Mouse (Mus musculus) midbrain, embryonic 16.5 days (tissue): ENCODE data around the gene Olfr1369-ps1. TPM values are rescaled to one million over a fixed set of nuclear protein-coding genes. Genes with fewer than 3 reads are reported as not detected.
"Not testable (repeated sequence)": the region's sequence is repeated elsewhere in the genome, so short reads cannot be mapped to it uniquely, and the experiment has no call there.

Experiments used
- ATAC-seq: fragments of 200-750 bp; cut with Nextera tagmentation; 2 replicates; pipeline ENCODE4 v1.8.0; 2017; ENCODE audit warnings: moderate TSS enrichment
- H3K27ac ChIP-seq: fragments of 300-500 bp; sonication (generic); 2 replicates; pipeline ENCODE4 v1.5.1; 2014; ENCODE audit warnings: mild to moderate bottlenecking, low read length, mixed read lengths
- H3K27me3 ChIP-seq: fragments of 300-500 bp; sonication (generic); 2 replicates; pipeline ENCODE4 v1.6.1; 2014; ENCODE audit warnings: low read depth, low read length, mixed read lengths; ENCODE audit not compliant: control insufficient read depth, insufficient read depth
- H3K36me3 ChIP-seq: fragments of 300-500 bp; sonication (generic); 2 replicates; pipeline ENCODE4 v1.6.1; 2014; ENCODE audit warnings: mild to moderate bottlenecking, low read length, moderate library complexity, mixed read lengths; ENCODE audit not compliant: control insufficient read depth, insufficient read depth
- H3K4me1 ChIP-seq: fragments of 300-500 bp; sonication (generic); 2 replicates; pipeline ENCODE4 v1.6.1; 2014; ENCODE audit warnings: mild to moderate bottlenecking, low read length, mixed read lengths; ENCODE audit not compliant: control insufficient read depth, insufficient read depth
- H3K4me2 ChIP-seq: fragments of 300-500 bp; sonication (generic); 2 replicates; pipeline ENCODE4 v1.6.1; 2014; ENCODE audit warnings: mild to moderate bottlenecking, low read length, mixed read lengths
- H3K4me3 ChIP-seq: fragments of 300-500 bp; sonication (generic); 2 replicates; pipeline ENCODE4 v1.5.1; 2014; ENCODE audit warnings: low read depth, mild to moderate bottlenecking, low read length, moderate library complexity, mixed read lengths
- H3K9ac ChIP-seq: fragments of 300-500 bp; sonication (generic); 2 replicates; pipeline ENCODE4 v1.6.1; 2014; ENCODE audit warnings: low read depth, low read length, mixed read lengths
- H3K9me3 ChIP-seq: fragments of 300-500 bp; sonication (generic); replicated peaks from 2 replicates; pipeline ENCODE4 v1.6.1; 2014; ENCODE audit warnings: mild to moderate bottlenecking, low read length, mixed read lengths; ENCODE audit not compliant: control insufficient read depth, poor library complexity, severe bottlenecking
- WGBS: fragments of 180-500 bp; shearing (Covaris S2); extraction: QIAGEN DNeasy Blood & Tissue Kit; methylation state at CpG from one replicate; pipeline ENCODE4 v1.1.7; 2014; 5-methylcytosine and 5-hydroxymethylcytosine counted together
- polyA plus RNA-seq: library from polyadenylated mRNA; unstranded; fragments of >200 nt; fragmentation: Nextera tagmentation; extraction: Ambion mirVana; gene quantifications from 2 replicates; pipeline ENCODE4 v1.2.1, GENCODE M21; 2015

The Olfr1369-ps1 gene
- 0.05 TPM in 1 of 2 replicates, not detected in the other for polyA plus RNA-seq

DNA sequence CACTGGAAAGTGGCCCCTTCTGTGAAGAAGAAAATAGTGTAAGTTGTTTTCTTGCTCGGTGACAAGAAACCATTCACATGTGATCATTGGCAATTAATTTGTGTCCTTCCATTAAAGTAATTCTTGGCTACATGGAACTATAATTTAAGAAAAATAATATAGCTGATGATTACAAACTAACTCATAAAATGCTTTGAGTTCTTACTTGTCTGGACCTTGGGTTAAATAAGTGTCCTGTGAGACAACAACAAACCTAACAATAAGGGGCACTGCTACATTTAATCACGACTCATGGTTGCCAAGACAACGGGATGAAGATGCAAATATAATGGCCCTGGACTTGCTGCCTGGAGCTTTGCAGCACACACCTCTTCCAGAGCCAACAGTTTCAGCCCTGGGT, at the start of gene Olfr1369-ps1:
Gene Olfr1369-ps1 (plus strand): TSS at position 301 of the 400 bp plus-strand sequence.
- not testable (repeated sequence) for H3K9me3 ChIP-seq, H3K4me1 ChIP-seq, H3K4me2 ChIP-seq, H3K27ac ChIP-seq, ATAC-seq, H3K4me3 ChIP-seq, H3K9ac ChIP-seq, H3K36me3 ChIP-seq, H3K27me3 ChIP-seq
- WGBS = 64% methylated on average over 3 of the region's 3 CpGs

DNA sequence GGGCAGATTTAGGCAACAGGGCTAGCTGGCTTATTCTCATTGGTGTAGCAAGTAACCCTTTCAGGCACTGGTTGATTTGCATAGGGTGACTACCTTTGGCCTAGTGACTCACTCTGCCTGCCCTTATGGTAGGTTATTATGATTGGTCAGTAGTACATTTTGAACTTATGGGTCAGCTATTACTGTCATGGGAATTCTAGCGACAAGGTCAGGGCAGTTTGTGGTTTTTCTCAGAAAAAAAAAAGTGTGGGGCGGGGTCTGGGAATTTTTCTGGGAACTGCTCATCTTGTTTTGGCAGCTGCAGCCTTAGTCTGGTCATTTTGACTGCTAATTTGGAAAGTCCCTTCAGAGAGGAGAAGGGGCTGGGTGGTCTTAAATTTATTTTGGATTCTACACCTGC, 45.3 kb upstream of the Olfr1369-ps1 start:
- H3K36me3 ChIP-seq = no peaks in the 10 kb centered on the region
- ATAC-seq = no peak
- no peak overlapping the region for H3K9ac ChIP-seq
- no peak overlapping the region for H3K27ac ChIP-seq
- H3K27me3 ChIP-seq = no peaks in the 10 kb centered on the region
- no peaks in the 10 kb centered on the region for H3K4me1 ChIP-seq
- H3K4me3 ChIP-seq = no peak overlapping the region
- H3K9me3 ChIP-seq = no peaks in the 10 kb centered on the region
- H3K4me2 ChIP-seq = no peak overlapping the region
- 84% methylated on average over 2 of the region's 2 CpGs for WGBS

DNA sequence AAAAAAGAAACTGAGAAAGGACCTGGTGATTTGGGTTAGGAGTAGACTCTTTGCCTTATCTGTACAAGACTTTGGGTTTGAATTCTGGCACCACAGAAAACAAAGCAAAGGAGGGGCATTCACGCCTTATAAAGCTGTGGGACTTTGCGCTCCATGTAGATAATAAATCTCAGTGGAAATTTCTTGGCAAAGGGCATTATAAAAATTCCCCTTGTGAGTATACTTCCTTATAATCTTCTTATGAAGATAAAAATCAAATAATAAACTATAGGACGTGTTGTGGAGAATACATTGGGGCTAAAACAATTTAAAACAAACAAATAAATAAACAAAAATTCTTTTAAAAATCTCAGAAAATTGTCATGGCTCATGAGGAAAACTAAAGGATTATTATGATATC, 36.4 kb upstream of the Olfr1369-ps1 start, which contains the start of gene Olfr1370:
Gene Olfr1370 (minus strand): TSS at position 101 of the 400 bp plus-strand sequence.
- no peak within 1 kb of the TSS for H3K27ac ChIP-seq
- no peaks in the 10 kb centered on the region for H3K27me3 ChIP-seq
- ATAC-seq = no peak
- H3K9me3 ChIP-seq = no peaks in the 10 kb centered on the region
- no peaks in the 10 kb centered on the region for H3K4me1 ChIP-seq
- WGBS = 85% methylated on average over 3 of the region's 3 CpGs
- H3K4me3 ChIP-seq = no peak within 1 kb of the TSS
- H3K36me3 ChIP-seq = no peaks in the 10 kb centered on the region
- H3K4me2 ChIP-seq = no peak within 1 kb of the TSS
- no peak within 1 kb of the TSS for H3K9ac ChIP-seq

DNA sequence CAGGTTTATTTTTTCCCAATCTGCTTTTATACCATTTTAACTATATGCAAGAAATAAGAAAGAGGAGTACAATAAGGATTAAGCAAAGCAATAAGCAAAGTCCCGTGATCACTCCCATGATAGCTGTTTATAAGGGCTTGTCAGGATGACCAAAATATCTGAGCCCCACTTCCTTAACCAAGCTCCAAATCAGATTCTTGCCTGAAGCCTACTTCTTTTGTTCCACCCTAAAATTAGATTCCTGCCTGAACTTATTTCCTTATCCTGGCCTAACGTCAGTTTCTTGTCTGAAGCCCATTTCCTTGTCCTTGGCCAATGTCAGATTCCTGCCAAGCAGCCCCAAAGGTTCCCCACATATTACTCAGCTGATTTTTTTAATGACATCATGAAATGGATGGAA, 28.6 kb upstream of the Olfr1369-ps1 start:
- WGBS = 80% methylated on average over 2 of the region's 2 CpGs
- Histone ChIP-seq H3K9ac (no peak overlapping the region), H3K9me3 (no peaks in the 10 kb centered on the region), H3K27me3 (no peaks in the 10 kb centered on the region), H3K4me3 (no peak overlapping the region), H3K36me3 (no peaks in the 10 kb centered on the region), H3K27ac (no peak overlapping the region), H3K4me1 (no peaks in the 10 kb centered on the region), H3K4me2 (no peak overlapping the region)
- ATAC-seq = no peak

DNA sequence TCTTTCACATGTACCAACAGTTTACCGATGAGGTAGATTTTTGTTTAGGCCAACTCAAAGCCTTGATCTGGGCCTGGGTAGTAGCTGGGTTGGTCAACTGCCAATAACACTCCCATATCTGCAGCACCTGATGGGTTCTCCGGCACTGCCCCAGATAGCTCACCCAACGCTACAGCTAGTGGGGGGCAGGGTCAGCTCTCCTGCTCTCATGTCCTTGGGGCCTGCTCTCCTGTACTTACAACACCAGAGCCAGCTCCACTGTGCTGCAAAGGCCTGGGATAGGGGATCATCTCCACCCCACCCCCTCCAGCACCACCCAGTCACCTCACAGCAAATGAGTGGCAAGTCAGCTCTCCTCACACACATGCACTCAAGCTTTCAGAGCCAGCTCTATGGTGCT, 1.5 kb upstream of the Olfr1369-ps1 start:
- no peak for ATAC-seq

GRCm38 (mm10) chr13:21110441-21110840, 842 bp upstream of the Olfr1369-ps1 start:
- H3K36me3 ChIP-seq = no peaks in the 10 kb centered on the region
- no peaks in the 10 kb centered on the region for H3K4me1 ChIP-seq
- no peak overlapping the region for H3K4me2 ChIP-seq
- no peak for ATAC-seq
- 97% methylated on average over 6 of the region's 6 CpGs for WGBS
- H3K9ac ChIP-seq = no peak overlapping the region
- H3K27me3 ChIP-seq = no peaks in the 10 kb centered on the region
- H3K4me3 ChIP-seq = no peak overlapping the region
- no peak overlapping the region for H3K27ac ChIP-seq
- no peaks in the 10 kb centered on the region for H3K9me3 ChIP-seq

More for the DNA sequence above, 1.5 kb upstream of the Olfr1369-ps1 start:
- no peak overlapping the region for H3K4me3 ChIP-seq
- H3K36me3 ChIP-seq = no peaks in the 10 kb centered on the region
- no peak overlapping the region for H3K4me2 ChIP-seq
- H3K9ac ChIP-seq = no peak overlapping the region
- 97% methylated on average over 3 of the region's 3 CpGs for WGBS
- H3K9me3 ChIP-seq = no peaks in the 10 kb centered on the region
- H3K27me3 ChIP-seq = no peaks in the 10 kb centered on the region
- no peak overlapping the region for H3K27ac ChIP-seq
- no peaks in the 10 kb centered on the region for H3K4me1 ChIP-seq

- Histone ChIP-seq H3K27me3 (no peaks in the 10 kb centered on the region), H3K4me2 (no peak overlapping the region), H3K36me3 (no peaks in the 10 kb centered on the region), H3K4me3 (no peak overlapping the region), H3K27ac (no peak overlapping the region), H3K9me3 (no peaks in the 10 kb centered on the region), H3K4me1 (no peaks in the 10 kb centered on the region), H3K9ac (no peak overlapping the region)
- 88% methylated on average over 4 of the region's 4 CpGs for WGBS
- ATAC-seq = no peak
Measured at GRCm38 (mm10) chr13:21114121-21114520, 2.8 kb downstream of the Olfr1369-ps1 start.

DNA sequence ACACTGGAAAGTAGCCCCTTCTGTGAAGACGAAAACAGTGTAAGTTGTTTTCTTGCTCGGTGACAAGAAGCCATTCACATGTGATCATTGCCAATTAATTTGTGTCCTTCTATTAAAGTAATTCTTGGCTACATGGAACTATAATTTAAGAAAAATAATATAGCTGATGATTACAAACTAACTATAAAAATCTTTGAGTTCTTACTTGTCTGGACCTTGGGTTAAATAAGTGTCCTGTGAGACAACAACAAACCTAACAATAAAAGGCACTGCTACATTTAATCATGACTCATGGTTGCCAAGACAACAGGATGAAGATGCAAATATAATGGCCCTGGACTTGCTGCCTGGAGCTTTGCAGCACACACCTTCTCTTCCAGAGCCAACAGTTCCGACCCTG, 18.1 kb downstream of the Olfr1369-ps1 start, which contains the start of gene Olfr263:
Gene Olfr263 (plus strand): TSS at position 301 of the 400 bp plus-strand sequence.
- not testable (repeated sequence) for H3K9ac ChIP-seq, H3K4me1 ChIP-seq, H3K4me3 ChIP-seq, H3K36me3 ChIP-seq, ATAC-seq, H3K27me3 ChIP-seq, H3K4me2 ChIP-seq, H3K27ac ChIP-seq, H3K9me3 ChIP-seq
- WGBS = 82% methylated on average over 3 of the region's 3 CpGs

- 56% methylated on average over 8 of the region's 8 CpGs for WGBS
- no peak overlapping the region for H3K27ac ChIP-seq
- no peak for ATAC-seq
Measured at GRCm38 (mm10) chr13:21142421-21142820, 31.1 kb downstream of the Olfr1369-ps1 start.

More at GRCm38 (mm10) chr13:21142421-21142820, 31.1 kb downstream of the Olfr1369-ps1 start:
- no peaks in the 10 kb centered on the region for H3K27me3 ChIP-seq
- no peak overlapping the region for H3K4me3 ChIP-seq
- H3K4me1 ChIP-seq = no peaks in the 10 kb centered on the region
- no peaks in the 10 kb centered on the region for H3K36me3 ChIP-seq
- H3K9me3 ChIP-seq = no peaks in the 10 kb centered on the region
- no peak overlapping the region for H3K4me2 ChIP-seq
- no peak overlapping the region for H3K9ac ChIP-seq
